Mouse (Mus musculus) myocyte (in vitro differentiated cells): ENCODE results near the gene E2f7. TPM values are rescaled to one million over a fixed set of nuclear protein-coding genes. Genes with fewer than 3 reads are reported as not detected.

ENCODE experiments used
- H3K27me3 ChIP-seq: one replicate; pipeline ENCODE4 v1.6.1; 2011; ENCODE audit not compliant: control insufficient read depth, insufficient read depth, insufficient read length
- H3K36me3 ChIP-seq: one replicate; pipeline ENCODE4 v1.6.1; 2011; ENCODE audit not compliant: control insufficient read depth, insufficient read depth
- H3K4me2 ChIP-seq: one replicate; pipeline ENCODE4 v1.6.1; 2011; ENCODE audit warnings: low read depth, control low read depth
- H3K4me3 ChIP-seq: one replicate; pipeline ENCODE4 v1.5.1; 2011; ENCODE audit warnings: mild to moderate bottlenecking, control low read depth, moderate library complexity
- H3K79me2 ChIP-seq: one replicate; pipeline ENCODE4 v1.6.1; 2011; ENCODE audit not compliant: control insufficient read depth, insufficient read depth
- H3ac ChIP-seq: one replicate; pipeline ENCODE4 v1.6.1; 2011; ENCODE audit not compliant: control insufficient read depth, insufficient read length
- CEBPB ChIP-seq: IDR thresholded peaks from 2 replicates; pipeline ENCODE4 v1.6.1; 2011; ENCODE audit warnings: mild to moderate bottlenecking, moderate library complexity; ENCODE audit not compliant: poor library complexity, insufficient read depth, severe bottlenecking
- E2F4 ChIP-seq: IDR thresholded peaks from one replicate; pipeline ENCODE4 v1.6.1; 2011; ENCODE audit warnings: mild to moderate bottlenecking, control low read depth, moderate library complexity; ENCODE audit not compliant: insufficient read depth
- MAX ChIP-seq: IDR thresholded peaks from one replicate; pipeline ENCODE4 v1.6.1; 2011; ENCODE audit warnings: low read depth, mild to moderate bottlenecking, control low read depth
- MYOD1 ChIP-seq, 3 experiments: IDR thresholded peaks; one replicate each; pipeline ENCODE4 v1.6.1; 2011; ENCODE audit warnings: control low read depth in 2 of 3, low read depth in 2 of 3, mild to moderate bottlenecking in 2 of 3, moderate library complexity in 1 of 3; ENCODE audit not compliant: insufficient read length in 2 of 3, control insufficient read depth in 1 of 3
- MYOG ChIP-seq, 3 experiments: IDR thresholded peaks; one replicate each; pipeline ENCODE4 v1.6.1; 2011; ENCODE audit warnings: control low read depth in 2 of 3, low read depth in 2 of 3, mild to moderate bottlenecking in 2 of 3; ENCODE audit not compliant: insufficient read length in 2 of 3, control insufficient read depth in 1 of 3, insufficient read depth in 1 of 3
- POLR2A ChIP-seq: IDR thresholded peaks from one replicate; pipeline ENCODE4 v1.6.1; 2011; ENCODE audit warnings: low read depth, mild to moderate bottlenecking, control low read depth, moderate library complexity; ENCODE audit not compliant: insufficient read length
- POLR2AphosphoS2 ChIP-seq: IDR thresholded peaks from one replicate; pipeline ENCODE4 v1.6.1; 2011; ENCODE audit warnings: low read depth, control low read depth; ENCODE audit not compliant: insufficient read length
- REST ChIP-seq: IDR thresholded peaks from one replicate; pipeline ENCODE4 v1.6.1; 2011; ENCODE audit warnings: mild to moderate bottlenecking, control low read depth, moderate library complexity; ENCODE audit not compliant: insufficient read depth, insufficient read length
- SRF ChIP-seq: IDR thresholded peaks from one replicate; pipeline ENCODE4 v1.6.1; 2011; ENCODE audit warnings: low read depth; ENCODE audit not compliant: control insufficient read depth, insufficient read length
- TCF12 ChIP-seq: IDR thresholded peaks from one replicate; pipeline ENCODE4 v1.6.1; 2011; ENCODE audit warnings: mild to moderate bottlenecking, control low read depth; ENCODE audit not compliant: poor library complexity, insufficient read depth, severe bottlenecking
- TCF3 ChIP-seq: IDR thresholded peaks from one replicate; pipeline ENCODE4 v1.6.1; 2011; ENCODE audit warnings: low read depth, control low read depth; ENCODE audit not compliant: insufficient read length
- USF1 ChIP-seq: IDR thresholded peaks from one replicate; pipeline ENCODE4 v1.6.1; 2011; ENCODE audit warnings: low read depth, mild to moderate bottlenecking, control low read depth, moderate library complexity
- polyA plus RNA-seq: library from polyadenylated mRNA; unstranded; fragments of >200 nt; fragmentation: generic; extraction: Trizol; gene quantifications from one replicate; pipeline ENCODE4 v1.2.1, GENCODE M21; 2012; ENCODE audit warnings: missing spikeins

Gene E2f7
- polyA plus RNA-seq, 1 experiment: 3.3 TPM

GRCm38 (mm10) chr10:110773201-110773600 lies 28.0 kb downstream of the E2f7 start:
- Histone ChIP-seq H3K4me2 (no peak overlapping the region), H3ac (no peak overlapping the region), H3K4me3 (no peak overlapping the region), H3K79me2 (no peaks in the 10 kb centered on the region), H3K36me3 (peaks cover 20% of the 10 kb centered on the region), H3K27me3 (no peaks in the 10 kb centered on the region)
- no peak for TF ChIP-seq TCF12
- TF ChIP-seq SRF: no peak
- TF ChIP-seq USF1: no peak
- no peak for TF ChIP-seq CEBPB
- TF ChIP-seq MYOD1 (IDR thresholded peaks at IDR 0.05; ENCODE audit: control insufficient read depth in 1 of 3, insufficient read length in 2 of 3, low read depth in 2 of 3): no peak
- no peak for TF ChIP-seq E2F4
- no peak for TF ChIP-seq POLR2AphosphoS2
- no peak for TF ChIP-seq REST
- TF ChIP-seq TCF3: no peak
- TF ChIP-seq MYOG (IDR thresholded peaks at IDR 0.05; ENCODE audit: control insufficient read depth in 1 of 3, insufficient read depth in 1 of 3, insufficient read length in 2 of 3, low read depth in 2 of 3): no peak
- no peak for TF ChIP-seq MAX
- no peak for TF ChIP-seq POLR2A

DNA sequence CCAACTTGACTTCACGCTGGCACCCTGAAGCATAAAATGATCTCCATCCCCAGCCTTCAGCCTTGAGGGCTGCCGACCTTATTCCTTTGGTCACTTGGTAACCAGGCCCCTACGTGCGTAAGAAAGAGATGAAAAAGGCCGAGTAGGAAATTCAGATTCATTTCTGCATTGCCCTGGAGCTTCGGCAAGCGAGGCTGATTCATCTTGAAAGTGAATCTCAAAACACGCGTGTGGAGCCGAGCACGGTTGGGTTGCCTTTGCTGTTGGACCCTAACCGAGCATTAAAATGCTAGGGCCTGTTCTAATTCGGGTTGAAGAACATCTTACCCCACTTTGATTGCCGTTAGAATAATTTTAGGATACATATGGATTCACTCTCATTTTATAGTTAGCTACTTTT lies 28.6 kb downstream of the E2f7 start:
- TF ChIP-seq TCF3: no peak

GRCm38 (mm10) chr10:110781772-110782171 lies 36.5 kb downstream of the E2f7 start:
- H3K79me2 ChIP-seq: no peaks in the 10 kb centered on the region
- peaks cover 9% of the 10 kb centered on the region for H3K36me3 ChIP-seq
- H3K27me3 ChIP-seq: no peaks in the 10 kb centered on the region
- TF ChIP-seq TCF12 (no peak), MYOG (IDR thresholded peaks at IDR 0.05; ENCODE audit: control insufficient read depth in 1 of 3, insufficient read depth in 1 of 3, insufficient read length in 2 of 3, low read depth in 2 of 3) (no peak), E2F4 (no peak)
- no peak overlapping the region for H3K4me3 ChIP-seq
- no peak overlapping the region for H3K4me2 ChIP-seq
- H3ac ChIP-seq: no peak overlapping the region

More for the DNA sequence above, 28.6 kb downstream of the E2f7 start:
- Histone ChIP-seq H3K36me3 (peaks cover 20% of the 10 kb centered on the region), H3K79me2 (no peaks in the 10 kb centered on the region), H3K4me2 (no peak overlapping the region), H3K4me3 (no peak overlapping the region), H3K27me3 (no peaks in the 10 kb centered on the region), H3ac (no peak overlapping the region)

DNA sequence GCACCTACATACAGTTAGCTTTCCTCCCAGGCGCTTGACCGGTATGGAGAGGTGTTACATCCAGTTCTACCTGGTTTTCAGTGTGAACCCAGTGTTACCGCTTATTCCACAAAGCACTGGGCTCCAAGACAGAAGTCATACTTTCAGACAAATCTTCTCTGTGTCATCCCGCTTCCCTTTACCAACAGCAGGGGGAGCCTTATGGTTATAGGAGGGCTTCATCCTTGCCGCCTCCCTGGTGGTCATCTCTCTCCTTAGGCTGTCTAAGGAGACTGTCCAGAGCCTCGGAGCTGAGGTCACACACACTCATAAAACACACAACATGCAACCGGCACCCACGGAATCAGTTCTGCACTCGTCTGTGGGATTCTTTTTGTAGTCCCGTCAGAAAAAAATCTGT lies 37.4 kb downstream of the E2f7 start:
- TF ChIP-seq SRF (no peak), E2F4 (no peak), MYOD1 (IDR thresholded peaks at IDR 0.05; ENCODE audit: control insufficient read depth in 1 of 3, insufficient read length in 2 of 3, low read depth in 2 of 3) (no peak), POLR2AphosphoS2 (no peak), REST (no peak), TCF3 (no peak), MYOG (IDR thresholded peaks at IDR 0.05; ENCODE audit: control insufficient read depth in 1 of 3, insufficient read depth in 1 of 3, insufficient read length in 2 of 3, low read depth in 2 of 3) (no peak), CEBPB (no peak), POLR2A (no peak), TCF12 (no peak), MAX (no peak), USF1 (no peak)
- no peak overlapping the region for H3K4me2 ChIP-seq
- H3K27me3 ChIP-seq: no peaks in the 10 kb centered on the region
- H3K36me3 ChIP-seq: peaks cover 9% of the 10 kb centered on the region
- no peaks in the 10 kb centered on the region for H3K79me2 ChIP-seq
- no peak overlapping the region for H3ac ChIP-seq
- H3K4me3 ChIP-seq: no peak overlapping the region

DNA sequence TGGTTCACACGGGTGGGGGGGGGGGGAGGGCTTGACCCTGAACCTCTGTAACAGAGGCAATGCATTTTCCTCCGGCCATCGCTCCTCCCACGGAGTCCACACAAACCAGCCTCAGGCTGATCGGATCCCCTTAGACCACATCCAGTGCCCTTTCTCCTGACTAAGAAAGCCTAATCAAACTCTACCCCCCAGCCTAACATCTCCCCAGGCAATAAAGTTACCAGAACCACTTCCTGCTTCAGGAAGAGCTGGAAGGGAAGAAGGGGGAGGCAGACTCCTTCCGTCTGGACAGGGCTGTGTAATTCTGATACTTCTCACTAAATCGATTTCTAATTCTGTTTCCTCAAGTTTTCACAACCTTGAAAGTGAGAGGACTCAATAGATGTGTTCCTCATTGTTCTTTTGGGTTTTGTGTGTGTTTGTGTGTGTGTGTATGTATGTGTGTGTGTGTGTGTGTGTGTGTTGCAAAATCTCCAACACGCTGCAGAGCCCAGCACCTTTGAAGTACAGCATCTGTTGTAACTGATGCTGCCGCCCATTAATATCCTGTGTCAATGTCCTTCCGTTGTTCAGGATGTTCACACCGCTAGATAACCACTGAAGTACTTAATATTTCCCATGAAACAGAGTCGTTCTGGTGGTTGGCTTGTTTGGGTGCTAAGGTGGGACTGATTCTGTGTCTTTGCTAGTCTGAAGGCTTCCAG lies 43.0 kb downstream of the E2f7 start:
- Histone ChIP-seq H3ac (no peak overlapping the region), H3K4me3 (no peak overlapping the region), H3K79me2 (no peaks in the 10 kb centered on the region), H3K27me3 (no peaks in the 10 kb centered on the region), H3K36me3 (peaks cover 9% of the 10 kb centered on the region), H3K4me2 (no peak overlapping the region)
- TF ChIP-seq E2F4: no peak
- TF ChIP-seq TCF3: no peak
- no peak for TF ChIP-seq SRF
- TF ChIP-seq CEBPB: no peak
